Comparison of ENCODE assay signal across 7 mouse cellular contexts in the genomic region with DNA sequence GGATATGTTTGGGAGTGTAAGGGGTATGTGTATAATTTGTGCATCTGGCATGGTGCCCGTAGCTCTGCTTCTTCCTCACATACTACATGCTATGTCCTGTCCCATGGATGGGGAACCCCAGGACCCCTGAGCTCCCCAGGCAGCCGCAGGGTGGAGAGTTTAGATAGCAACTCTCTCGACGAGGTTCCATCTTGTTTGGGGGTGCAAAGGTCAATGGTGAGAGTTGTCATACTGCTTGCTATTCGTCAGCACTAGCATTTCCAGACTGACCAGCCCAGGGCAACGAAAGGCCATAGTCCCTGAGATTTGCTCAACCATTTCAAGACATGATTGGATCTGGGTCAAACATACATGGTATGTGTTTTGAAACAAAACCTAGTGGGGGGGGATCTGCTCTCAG.
"Had no signal": no experiment of that assay in that cellular context is flagged by ENCODE, and none has a peak within 500 bp of the region (broad histone marks: within the 10 kb centered on the region; RNA-seq: fewer than 3 reads in every experiment).

No protein-coding gene starts in this region.

- H3K4me3 ChIP-seq: layer of hippocampus, adult 2 months; liver, embryonic 13.5 days; midbrain, embryonic 13.5 days had no signal

- ATAC-seq: hindbrain, postnatal 0 days; midbrain, embryonic 13.5 days had no signal

- H3K27me3 ChIP-seq: liver, embryonic 13.5 days; midbrain, embryonic 13.5 days had no signal

- H3K27ac ChIP-seq: hindbrain, postnatal 0 days; layer of hippocampus, adult 2 months; midbrain, embryonic 13.5 days had no signal

- H3K36me3 ChIP-seq: liver, embryonic 13.5 days; midbrain, embryonic 13.5 days had no signal

- H3K9me3 ChIP-seq: liver, embryonic 13.5 days; midbrain, embryonic 13.5 days had no signal

- H3K4me2 ChIP-seq: liver, embryonic 13.5 days; midbrain, embryonic 13.5 days had no signal

- H3K9ac ChIP-seq: liver, embryonic 13.5 days; midbrain, embryonic 13.5 days had no signal

- DNase-seq: left cerebral cortex, postnatal 4 days; liver, embryonic 13.5 days; right cerebral cortex, postnatal 14 days; thymus, postnatal 4 days had no signal
